Mouse (Mus musculus): Measurements from ENCODE around the gene Chst1. TPM values are rescaled to one million over a fixed set of nuclear protein-coding genes. Genes with fewer than 3 reads are reported as not detected.

Gene Chst1
- polyA plus RNA-seq, 1 experiment from 2014 or later, result 26.1 TPM

GRCm38 (mm10) chr2:92594929-92595730, 4.4 kb upstream of the Chst1 start:
- no peaks in the 10 kb centered on the region for H3K36me3 ChIP-seq (ENCODE audit: control insufficient read depth, insufficient read depth, low read length)
- H3K27me3 ChIP-seq (ENCODE audit: control insufficient read depth, insufficient read depth, low read length), result no peaks in the 10 kb centered on the region
- no peak for ATAC-seq (ENCODE audit: low FRiP score, low TSS enrichment)
- no peak overlapping the region for H3K4me3 ChIP-seq (replicated peaks; ENCODE audit: low read depth, low read length)
- no peak overlapping the region for H3K9ac ChIP-seq (replicated peaks; ENCODE audit: low read length)
- H3K9me3 ChIP-seq (ENCODE audit: control insufficient read depth, low read length), result no peaks in the 10 kb centered on the region
- WGBS, result 68% methylated on average over 11 of the region's 11 CpGs
- no peak overlapping the region for H3K27ac ChIP-seq (replicated peaks; ENCODE audit: low read depth, low read length)
- no peak for DNase-seq
- H3K4me1 ChIP-seq (ENCODE audit: control insufficient read depth, insufficient read depth, low read length), result no peaks in the 10 kb centered on the region
- no peak overlapping the region for H3K4me2 ChIP-seq (ENCODE audit: low read length)

- WGBS, result 7% methylated on average over 7 of the region's 7 CpGs
- ATAC-seq (ENCODE audit: low FRiP score, low TSS enrichment), result no peak
- H3K27ac ChIP-seq (replicated peaks; ENCODE audit: low read depth, low read length), result no peak overlapping the region
- H3K9me3 ChIP-seq (ENCODE audit: control insufficient read depth, low read length), result no peaks in the 10 kb centered on the region
- H3K4me1 ChIP-seq (ENCODE audit: control insufficient read depth, insufficient read depth, low read length), result peaks cover 19% of the 10 kb centered on the region
- peak; percentile 51 for DNase-seq
- no peak overlapping the region for H3K9ac ChIP-seq (replicated peaks; ENCODE audit: low read length)
- H3K4me3 ChIP-seq (replicated peaks; ENCODE audit: low read depth, low read length), result no peak overlapping the region
- H3K27me3 ChIP-seq (ENCODE audit: control insufficient read depth, insufficient read depth, low read length), result no peaks in the 10 kb centered on the region
- no peaks in the 10 kb centered on the region for H3K36me3 ChIP-seq (ENCODE audit: control insufficient read depth, insufficient read depth, low read length)
- no peak overlapping the region for H3K4me2 ChIP-seq (ENCODE audit: low read length)
Measured at GRCm38 (mm10) chr2:92597291-92597690, 2.2 kb upstream of the Chst1 start.

DNA sequence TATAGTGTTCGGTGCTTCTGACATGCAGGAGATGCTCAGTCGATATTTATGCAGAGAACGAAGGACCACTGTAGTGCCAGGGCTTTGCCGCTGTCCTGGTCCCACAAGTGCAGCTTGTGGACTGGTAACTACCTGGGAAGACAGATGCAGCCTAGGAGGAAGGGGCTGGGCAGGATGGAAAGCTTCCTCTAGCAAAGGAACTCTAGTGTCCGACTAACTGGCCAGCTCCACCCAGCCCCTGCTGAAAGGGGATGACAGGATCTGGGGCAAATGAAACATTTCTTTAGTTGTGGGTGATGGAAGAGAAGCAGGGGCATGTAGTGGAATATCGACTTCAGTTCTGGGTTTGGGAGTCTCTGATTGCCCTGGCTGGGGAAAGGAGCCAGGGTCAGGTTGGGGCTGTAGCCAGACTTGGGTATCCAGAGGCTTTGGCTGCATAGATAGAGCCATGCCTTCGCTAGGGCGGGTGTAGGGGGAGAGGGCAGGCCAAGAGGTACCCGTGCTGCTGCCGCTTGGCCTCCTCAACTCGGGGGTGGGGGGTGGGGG, 493 bp upstream of the Chst1 start:
- DNase-seq, result peak; percentile 50
- no peaks in the 10 kb centered on the region for H3K36me3 ChIP-seq (ENCODE audit: control insufficient read depth, insufficient read depth, low read length)
- ATAC-seq (ENCODE audit: low FRiP score, low TSS enrichment), result peak; percentile 35; the same call in 1 of the 2 replicates
- H3K9me3 ChIP-seq (ENCODE audit: control insufficient read depth, low read length), result no peaks in the 10 kb centered on the region
- H3K27ac ChIP-seq (replicated peaks; ENCODE audit: low read depth, low read length), result peak overlapping the region; percentile 88
- H3K4me3 ChIP-seq (replicated peaks; ENCODE audit: low read depth, low read length), result peak overlapping the region; percentile 84
- peak overlapping the region; percentile 92 for H3K4me2 ChIP-seq (ENCODE audit: low read length)
- WGBS, result 24% methylated on average over 9 of the region's 11 CpGs
- peak overlapping the region; percentile 91 for H3K9ac ChIP-seq (replicated peaks; ENCODE audit: low read length)
- peaks cover 36% of the 10 kb centered on the region for H3K4me1 ChIP-seq (ENCODE audit: control insufficient read depth, insufficient read depth, low read length)
- H3K27me3 ChIP-seq (ENCODE audit: control insufficient read depth, insufficient read depth, low read length), result no peaks in the 10 kb centered on the region

GRCm38 (mm10) chr2:92600348-92600670, 802 bp downstream of the Chst1 start:
- 0 out of 2 replicates have a peak, but pooled peaks have one; percentile 1 for ATAC-seq (ENCODE audit: low FRiP score, low TSS enrichment)
- Histone ChIP-seq H3K27me3 (ENCODE audit: control insufficient read depth, insufficient read depth, low read length) (no peaks in the 10 kb centered on the region), H3K4me3 (replicated peaks; ENCODE audit: low read depth, low read length) (peak overlapping the region; percentile 84), H3K4me1 (ENCODE audit: control insufficient read depth, insufficient read depth, low read length) (peaks cover 41% of the 10 kb centered on the region), H3K36me3 (ENCODE audit: control insufficient read depth, insufficient read depth, low read length) (no peaks in the 10 kb centered on the region), H3K4me2 (ENCODE audit: low read length) (peak overlapping the region; percentile 92), H3K27ac (replicated peaks; ENCODE audit: low read depth, low read length) (peak overlapping the region; percentile 88), H3K9ac (replicated peaks; ENCODE audit: low read length) (peak overlapping the region; percentile 91), H3K9me3 (ENCODE audit: control insufficient read depth, low read length) (no peaks in the 10 kb centered on the region)
- peak; percentile 64 for DNase-seq
- WGBS, result 1% methylated on average over 17 of the region's 17 CpGs

DNA sequence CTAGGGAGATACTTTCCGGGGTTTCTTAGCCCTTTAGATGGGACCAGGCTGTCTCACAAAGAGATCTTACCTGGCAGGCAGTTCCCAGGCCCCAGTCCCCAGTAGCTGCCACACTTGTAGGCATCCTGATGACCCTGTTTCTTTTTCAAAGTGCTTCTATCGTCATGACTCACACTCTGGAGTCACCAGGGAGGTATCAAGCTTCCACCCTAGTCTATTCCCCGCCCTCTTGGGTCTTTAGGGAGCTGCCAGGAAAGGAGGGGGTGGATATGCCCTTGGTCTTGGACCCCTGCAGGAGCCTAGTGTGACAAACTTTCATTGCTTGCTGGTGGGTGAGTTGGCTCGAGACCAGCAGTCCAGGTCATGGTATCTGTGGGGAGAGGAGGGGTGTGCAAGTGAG, 1.7 kb downstream of the Chst1 start:
- no peak for ATAC-seq (ENCODE audit: low FRiP score, low TSS enrichment)
- H3K4me1 ChIP-seq (ENCODE audit: control insufficient read depth, insufficient read depth, low read length), result peaks cover 41% of the 10 kb centered on the region
- 49% methylated on average over 4 of the region's 4 CpGs for WGBS
- peak overlapping the region; percentile 91; the same call in 1 of the 2 replicates for H3K9ac ChIP-seq (replicated peaks; ENCODE audit: low read length)
- no peaks in the 10 kb centered on the region for H3K36me3 ChIP-seq (ENCODE audit: control insufficient read depth, insufficient read depth, low read length)
- peak overlapping the region; percentile 84 for H3K4me3 ChIP-seq (replicated peaks; ENCODE audit: low read depth, low read length)
- peak overlapping the region; percentile 92 for H3K4me2 ChIP-seq (ENCODE audit: low read length)
- no peak overlapping the region for H3K27ac ChIP-seq (replicated peaks; ENCODE audit: low read depth, low read length)
- DNase-seq, result no peak
- no peaks in the 10 kb centered on the region for H3K9me3 ChIP-seq (ENCODE audit: control insufficient read depth, low read length)
- H3K27me3 ChIP-seq (ENCODE audit: control insufficient read depth, insufficient read depth, low read length), result no peaks in the 10 kb centered on the region

- Histone ChIP-seq H3K36me3 (ENCODE audit: control insufficient read depth, insufficient read depth, low read length) (no peaks in the 10 kb centered on the region), H3K4me3 (replicated peaks; ENCODE audit: low read depth, low read length) (peak overlapping the region; percentile 84), H3K4me2 (ENCODE audit: low read length) (peak overlapping the region; percentile 92), H3K9ac (replicated peaks; ENCODE audit: low read length) (peak overlapping the region; percentile 91; the same call in 1 of the 2 replicates), H3K4me1 (ENCODE audit: control insufficient read depth, insufficient read depth, low read length) (peaks cover 41% of the 10 kb centered on the region), H3K9me3 (ENCODE audit: control insufficient read depth, low read length) (no peaks in the 10 kb centered on the region), H3K27me3 (ENCODE audit: control insufficient read depth, insufficient read depth, low read length) (no peaks in the 10 kb centered on the region), H3K27ac (replicated peaks; ENCODE audit: low read depth, low read length) (peak overlapping the region; percentile 52; the same call in 1 of the 2 replicates)
- 8% methylated on average over 12 of the region's 12 CpGs for WGBS
- ATAC-seq (ENCODE audit: low FRiP score, low TSS enrichment) (no peak), DNase-seq (peak; percentile 86)
Measured at GRCm38 (mm10) chr2:92602073-92602472, 2.6 kb downstream of the Chst1 start.

DNA sequence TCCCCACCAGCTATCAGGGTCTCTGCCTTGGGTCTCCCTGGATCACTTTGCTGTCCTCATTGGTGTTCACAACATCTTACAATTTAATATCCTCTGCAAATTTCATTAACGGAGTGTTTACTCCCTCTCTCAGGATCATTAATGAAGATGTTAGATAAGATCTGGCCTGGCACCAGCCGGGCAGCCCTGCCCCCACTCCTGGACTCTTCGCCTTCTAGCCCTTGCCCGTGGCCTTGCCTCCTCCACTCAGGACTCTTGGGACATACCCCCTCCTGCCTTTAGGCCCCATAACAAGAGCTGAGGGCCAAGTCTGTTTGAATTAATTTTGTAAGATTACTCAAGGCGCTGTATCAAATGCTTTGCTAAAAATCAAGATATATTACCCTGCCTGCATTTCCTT, 4.1 kb downstream of the Chst1 start:
- Histone ChIP-seq H3K36me3 (ENCODE audit: control insufficient read depth, insufficient read depth, low read length) (no peaks in the 10 kb centered on the region), H3K4me3 (replicated peaks; ENCODE audit: low read depth, low read length) (no peak overlapping the region), H3K9me3 (ENCODE audit: control insufficient read depth, low read length) (no peaks in the 10 kb centered on the region), H3K27me3 (ENCODE audit: control insufficient read depth, insufficient read depth, low read length) (no peaks in the 10 kb centered on the region), H3K4me2 (ENCODE audit: low read length) (peak overlapping the region; percentile 92), H3K9ac (replicated peaks; ENCODE audit: low read length) (0 out of 2 replicates have a peak overlapping the region, but pooled peaks have one; percentile 10), H3K27ac (replicated peaks; ENCODE audit: low read depth, low read length) (no peak overlapping the region), H3K4me1 (ENCODE audit: control insufficient read depth, insufficient read depth, low read length) (peaks cover 41% of the 10 kb centered on the region)
- WGBS, result 56% methylated on average over 5 of the region's 5 CpGs
- DNase-seq (peak; percentile 21), ATAC-seq (ENCODE audit: low FRiP score, low TSS enrichment) (no peak)

DNA sequence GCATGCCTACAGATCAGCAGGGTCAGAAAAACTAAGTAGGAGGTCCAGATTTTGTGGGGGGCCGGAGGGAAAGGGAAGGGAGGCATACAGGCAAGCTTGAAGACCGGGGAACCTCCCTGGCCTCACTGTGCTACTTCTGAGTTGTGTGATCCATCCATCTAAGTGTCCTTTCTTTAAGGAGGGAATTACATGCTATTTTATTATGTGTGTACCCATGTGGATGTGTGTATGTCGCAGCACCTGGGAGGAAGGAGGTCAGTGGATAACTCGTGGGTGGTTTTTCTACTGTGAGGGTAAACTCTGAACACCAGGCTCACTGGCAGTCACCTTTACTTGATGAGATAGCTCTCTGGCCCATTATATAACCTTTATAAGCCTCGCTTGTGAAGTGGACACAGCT, 5.1 kb downstream of the Chst1 start:
- ATAC-seq (ENCODE audit: low FRiP score, low TSS enrichment), result no peak
- Histone ChIP-seq H3K27me3 (ENCODE audit: control insufficient read depth, insufficient read depth, low read length) (no peaks in the 10 kb centered on the region), H3K9ac (replicated peaks; ENCODE audit: low read length) (no peak overlapping the region), H3K9me3 (ENCODE audit: control insufficient read depth, low read length) (no peaks in the 10 kb centered on the region), H3K36me3 (ENCODE audit: control insufficient read depth, insufficient read depth, low read length) (no peaks in the 10 kb centered on the region), H3K4me2 (ENCODE audit: low read length) (peak overlapping the region; percentile 92), H3K4me1 (ENCODE audit: control insufficient read depth, insufficient read depth, low read length) (peaks cover 41% of the 10 kb centered on the region), H3K27ac (replicated peaks; ENCODE audit: low read depth, low read length) (no peak overlapping the region), H3K4me3 (replicated peaks; ENCODE audit: low read depth, low read length) (no peak overlapping the region)
- no peak for DNase-seq
- 85% methylated on average over 5 of the region's 5 CpGs for WGBS

GRCm38 (mm10) chr2:92605995-92606394, 6.5 kb downstream of the Chst1 start:
- ATAC-seq (ENCODE audit: low FRiP score, low TSS enrichment) (no peak), DNase-seq (no peak)
- Histone ChIP-seq H3K9me3 (ENCODE audit: control insufficient read depth, low read length) (no peaks in the 10 kb centered on the region), H3K36me3 (ENCODE audit: control insufficient read depth, insufficient read depth, low read length) (no peaks in the 10 kb centered on the region), H3K27me3 (ENCODE audit: control insufficient read depth, insufficient read depth, low read length) (no peaks in the 10 kb centered on the region), H3K9ac (replicated peaks; ENCODE audit: low read length) (no peak overlapping the region), H3K4me1 (ENCODE audit: control insufficient read depth, insufficient read depth, low read length) (peaks cover 35% of the 10 kb centered on the region), H3K4me2 (ENCODE audit: low read length) (no peak overlapping the region), H3K4me3 (replicated peaks; ENCODE audit: low read depth, low read length) (no peak overlapping the region), H3K27ac (replicated peaks; ENCODE audit: low read depth, low read length) (no peak overlapping the region)
- 76% methylated on average over 5 of the region's 5 CpGs for WGBS

Measured in midbrain, embryonic 14.5 days (tissue).